Mouse (Mus musculus) lung, adult 2 months (tissue): ENCODE measurements around the gene Eln.

Experiments used
- CTCF ChIP-seq: fragments of 200-500 bp; IDR thresholded peaks from 2 replicates; pipeline ENCODE4 v1.5.1; 2011; ENCODE audit warnings: mild to moderate bottlenecking, low read length, control low read depth; ENCODE audit not compliant: insufficient read depth
- POLR2A ChIP-seq: fragments of 200-500 bp; IDR thresholded peaks from 2 replicates; pipeline ENCODE4 v1.6.1; 2011; ENCODE audit warnings: low read depth, mild to moderate bottlenecking, control low read depth, low read length, borderline replicate concordance; ENCODE audit errors: extremely low read depth

- TF ChIP-seq CTCF (no peak), POLR2A (0 out of 2 replicates have a peak, but pooled peaks have one; percentile 9)
Measured at GRCm38 (mm10) chr5:134678827-134679546, 68.1 kb downstream of the Eln start.
